Mouse (Mus musculus): ENCODE data around the gene Pelo. TPM values are rescaled to one million over a fixed set of nuclear protein-coding genes. Genes with fewer than 3 reads are reported as not detected.

Gene Pelo
- total RNA-seq, 1 experiment from 2014 or later: 3.8 TPM

DNA sequence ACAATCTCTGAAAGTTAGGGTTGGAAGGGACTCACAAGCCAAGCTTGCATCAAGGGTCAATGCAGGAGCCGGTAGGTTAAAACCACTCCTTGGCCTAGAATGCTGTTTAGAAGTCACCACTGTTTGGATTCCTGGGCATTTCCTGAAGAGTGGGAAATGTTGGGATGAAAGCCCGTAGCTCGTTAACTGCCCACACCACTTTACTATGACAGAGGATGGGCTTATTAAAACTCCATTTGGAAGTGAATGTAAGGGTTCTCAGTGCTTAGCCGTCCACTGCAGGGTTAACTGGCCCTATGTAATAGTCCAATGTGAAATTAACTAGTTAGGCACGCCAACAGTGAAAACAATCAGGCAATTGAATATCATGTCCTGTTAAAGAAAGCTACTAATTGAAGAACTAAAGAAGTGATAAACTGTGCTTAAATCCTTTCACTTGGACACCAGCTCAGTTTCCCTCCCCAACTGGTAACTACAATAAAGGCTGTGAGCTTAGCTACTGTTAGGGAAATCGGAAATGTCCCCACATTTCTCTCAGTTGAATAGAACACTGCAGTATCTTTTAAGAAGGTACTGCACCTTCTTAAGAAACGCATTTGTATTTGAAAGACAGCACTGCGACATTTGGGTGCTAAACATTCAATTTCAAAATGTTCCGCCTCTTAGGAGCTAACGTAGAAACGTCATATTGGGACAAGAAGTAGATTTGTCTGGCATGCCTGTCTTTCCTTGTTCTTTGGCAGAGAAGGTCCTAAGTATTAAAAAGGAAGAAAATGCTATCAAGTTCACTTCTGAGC is 10.6 kb upstream of the Pelo start:
- ATAC-seq (ENCODE audit: extremely low read depth, insufficient number of reproducible peaks, low FRiP score, poor library complexity, severe bottlenecking): no peak

GRCm38 (mm10) chr13:115099381-115099780 is 9.4 kb upstream of the Pelo start:
- no peak for ATAC-seq (ENCODE audit: extremely low read depth, insufficient number of reproducible peaks, low FRiP score, poor library complexity, severe bottlenecking)

DNA sequence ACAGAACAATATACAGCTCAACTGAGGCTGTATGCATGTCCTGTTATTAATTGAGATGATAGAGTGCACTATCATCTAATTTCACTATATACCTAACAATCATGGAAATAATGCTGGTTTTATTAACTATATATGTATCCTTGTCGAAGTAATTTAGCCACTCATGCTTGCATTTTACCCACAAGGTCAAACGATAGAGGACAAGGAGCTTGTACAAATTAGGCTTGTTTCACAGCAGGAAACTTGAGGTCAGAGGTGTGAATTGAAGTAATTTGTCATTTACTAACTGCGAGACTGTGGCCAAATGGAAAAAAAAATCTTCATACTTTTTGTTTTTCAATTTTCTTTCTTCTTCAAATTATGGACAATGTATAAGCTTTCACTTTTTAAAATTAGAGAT is 8.2 kb upstream of the Pelo start:
- no peak for ATAC-seq (ENCODE audit: extremely low read depth, insufficient number of reproducible peaks, low FRiP score, poor library complexity, severe bottlenecking)

DNA sequence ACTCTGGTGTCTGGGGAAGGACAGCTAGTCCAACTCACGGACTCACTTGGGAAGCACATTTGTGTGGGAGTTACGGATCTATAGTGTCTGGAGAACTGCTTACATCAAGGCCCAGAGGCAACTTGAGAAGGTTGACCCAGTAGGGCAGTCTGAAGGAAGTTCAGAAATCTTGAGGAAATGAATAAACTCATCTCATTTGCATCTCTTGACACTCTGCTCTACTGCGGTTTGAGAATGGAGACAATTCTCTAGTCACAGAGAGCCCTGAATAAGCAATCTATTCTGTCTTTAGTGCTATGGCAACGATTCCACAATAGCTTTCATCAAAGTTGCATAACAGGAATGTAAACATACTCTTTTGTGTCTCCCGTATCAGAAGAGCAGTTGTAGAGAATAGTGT is 7.0 kb upstream of the Pelo start:
- ATAC-seq (ENCODE audit: extremely low read depth, insufficient number of reproducible peaks, low FRiP score, poor library complexity, severe bottlenecking): 0 out of 2 replicates have a peak, but pooled peaks have one; percentile 23

DNA sequence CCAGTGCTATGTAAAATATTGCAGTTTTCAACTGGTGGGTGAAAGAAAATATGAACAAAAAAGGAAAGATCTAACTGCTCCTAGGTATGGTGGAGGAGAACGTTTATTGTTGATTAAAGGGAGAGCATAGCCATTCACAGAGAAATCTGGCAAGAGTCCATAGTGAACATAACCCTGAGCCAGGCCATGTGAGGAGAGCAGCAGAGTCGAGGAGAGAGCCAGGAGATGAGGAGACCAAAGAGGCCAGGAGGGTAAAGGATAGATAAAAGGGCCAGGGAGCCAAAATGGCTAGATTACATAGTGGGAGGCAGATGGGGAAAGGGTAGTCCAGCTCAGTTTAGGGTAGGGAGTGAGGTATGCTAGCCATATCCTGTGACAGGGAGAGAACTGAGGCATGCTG is 6.2 kb upstream of the Pelo start:
- ATAC-seq (ENCODE audit: extremely low read depth, insufficient number of reproducible peaks, low FRiP score, poor library complexity, severe bottlenecking): no peak

DNA sequence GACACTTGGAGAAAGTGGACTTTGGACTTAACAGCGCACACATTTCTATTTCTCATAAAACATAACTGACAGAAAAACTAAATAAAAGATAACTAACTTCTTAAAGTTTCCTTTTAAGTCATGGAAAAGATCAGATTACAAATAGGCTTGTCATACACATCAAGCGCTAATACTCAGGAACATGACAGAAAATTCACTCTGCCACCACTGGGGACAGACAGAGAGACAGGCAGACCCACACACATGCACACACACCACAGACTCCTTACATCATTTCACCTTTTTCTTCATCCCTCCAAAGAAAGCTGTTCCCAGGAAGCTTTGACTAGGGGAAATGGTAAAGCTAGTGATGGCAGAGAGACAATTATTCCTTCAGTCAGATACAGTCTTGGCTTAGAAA is 5.4 kb upstream of the Pelo start:
- ATAC-seq (ENCODE audit: extremely low read depth, insufficient number of reproducible peaks, low FRiP score, poor library complexity, severe bottlenecking): no peak

DNA sequence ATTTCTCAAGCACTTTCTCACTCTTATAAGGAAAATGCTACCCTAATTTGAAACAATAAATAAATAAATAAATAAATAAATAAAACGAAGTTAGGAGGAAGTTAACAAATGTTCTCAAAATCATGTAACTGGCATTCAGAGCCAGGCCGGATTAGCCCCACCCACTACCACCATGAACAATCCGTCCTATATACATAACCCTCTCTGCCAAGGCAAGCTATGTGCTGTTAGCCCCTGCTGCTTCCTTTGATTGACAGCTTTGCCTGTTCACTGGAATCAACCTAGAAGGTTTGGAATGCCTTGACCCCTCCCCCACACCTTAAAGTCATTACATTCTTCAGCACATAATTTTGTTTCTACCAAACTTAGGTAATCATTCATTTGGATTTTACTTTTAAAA is 1.5 kb upstream of the Pelo start:
- no peak for ATAC-seq (ENCODE audit: extremely low read depth, insufficient number of reproducible peaks, low FRiP score, poor library complexity, severe bottlenecking)

- no peak for ATAC-seq (ENCODE audit: extremely low read depth, insufficient number of reproducible peaks, low FRiP score, poor library complexity, severe bottlenecking)
Measured at GRCm38 (mm10) chr13:115090977-115091445, 1.0 kb upstream of the Pelo start.

GRCm38 (mm10) chr13:115089395-115090025 is 476 bp downstream of the Pelo start:
- peak; percentile 5; the same call in 1 of the 2 replicates for ATAC-seq (ENCODE audit: extremely low read depth, insufficient number of reproducible peaks, low FRiP score, poor library complexity, severe bottlenecking)

DNA sequence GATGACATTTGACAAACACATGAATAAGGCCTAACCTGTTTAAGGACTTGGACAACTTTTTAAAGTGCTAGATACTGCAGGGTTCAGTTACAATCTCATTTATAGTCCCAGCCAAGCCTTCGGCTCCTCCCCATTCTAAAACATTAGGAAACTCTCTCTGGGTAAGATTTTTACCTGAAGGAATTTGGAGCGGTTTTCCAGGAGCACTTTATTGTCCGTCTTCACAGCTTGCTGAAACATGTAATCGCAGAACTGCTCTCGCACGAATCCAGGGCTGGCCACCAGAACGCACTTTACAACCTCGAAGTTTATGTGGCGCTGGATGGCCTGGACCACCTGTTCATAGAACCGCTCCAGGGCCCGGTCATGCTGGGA is 979 bp downstream of the Pelo start:
- no peak for ATAC-seq (ENCODE audit: extremely low read depth, insufficient number of reproducible peaks, low FRiP score, poor library complexity, severe bottlenecking)

DNA sequence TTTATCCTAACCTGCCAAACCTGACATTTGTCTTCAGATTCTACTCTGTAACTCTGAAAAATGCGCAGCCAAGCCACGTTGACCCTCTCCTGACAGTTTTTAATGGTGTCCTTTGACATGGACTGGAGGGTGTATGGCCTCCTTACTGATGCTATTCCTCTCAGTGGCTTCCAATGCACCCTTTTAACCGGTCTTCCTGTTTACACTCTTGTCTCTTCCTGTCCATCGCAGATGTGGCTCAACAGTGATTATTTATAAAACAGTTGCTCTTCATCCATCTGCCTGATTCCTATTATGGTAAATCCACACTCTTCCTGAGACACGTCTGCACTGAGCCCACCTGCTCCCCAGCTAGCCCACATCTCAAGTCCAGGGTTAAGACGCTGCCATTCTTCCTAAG is 4.0 kb downstream of the Pelo start:
- no peak for ATAC-seq (ENCODE audit: extremely low read depth, insufficient number of reproducible peaks, low FRiP score, poor library complexity, severe bottlenecking)

- no peak for ATAC-seq (ENCODE audit: extremely low read depth, insufficient number of reproducible peaks, low FRiP score, poor library complexity, severe bottlenecking)
Measured at GRCm38 (mm10) chr13:115082339-115082738, 7.6 kb downstream of the Pelo start.

GRCm38 (mm10) chr13:115079996-115080585 is 9.9 kb downstream of the Pelo start:
- no peak for ATAC-seq (ENCODE audit: extremely low read depth, insufficient number of reproducible peaks, low FRiP score, poor library complexity, severe bottlenecking)

DNA sequence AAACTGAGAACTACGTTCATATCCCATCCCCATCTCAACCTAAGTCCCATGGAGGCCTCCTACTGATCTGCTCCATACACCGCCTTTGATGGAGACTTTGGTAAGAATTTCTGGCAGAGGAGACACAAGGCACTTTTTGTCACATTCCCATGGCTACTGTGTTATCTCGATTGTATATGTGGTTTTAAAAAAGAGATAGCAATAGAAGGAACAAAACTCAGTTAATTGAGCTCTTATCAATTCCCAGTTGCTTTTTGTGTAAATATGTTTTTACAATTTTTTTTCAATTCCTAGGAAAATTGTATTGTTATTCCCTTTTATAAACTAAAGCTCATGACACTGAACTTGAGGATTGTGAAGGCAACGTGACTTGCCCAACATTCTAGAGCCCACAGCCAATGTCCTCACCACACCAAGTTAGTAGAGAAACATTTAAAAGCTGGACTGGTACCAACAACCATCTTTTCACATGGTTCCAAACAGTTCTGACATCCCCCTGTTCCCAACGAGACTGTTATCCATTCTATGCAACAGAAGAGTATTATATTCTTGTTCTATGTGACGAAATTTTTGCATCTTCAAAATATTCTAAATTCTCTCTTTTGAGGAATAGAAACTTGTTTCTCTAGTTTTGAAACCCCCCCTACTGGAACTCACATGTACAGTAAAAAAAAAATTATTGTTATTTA is 10.8 kb downstream of the Pelo start:
- no peak for ATAC-seq (ENCODE audit: extremely low read depth, insufficient number of reproducible peaks, low FRiP score, poor library complexity, severe bottlenecking)

- no peak for ATAC-seq (ENCODE audit: extremely low read depth, insufficient number of reproducible peaks, low FRiP score, poor library complexity, severe bottlenecking)
Measured at GRCm38 (mm10) chr13:115077346-115078134, 12.4 kb downstream of the Pelo start.

GRCm38 (mm10) chr13:115072386-115072785 is 17.6 kb downstream of the Pelo start:
- no peak for ATAC-seq (ENCODE audit: extremely low read depth, insufficient number of reproducible peaks, low FRiP score, poor library complexity, severe bottlenecking)

GRCm38 (mm10) chr13:115071431-115071830 is 18.6 kb downstream of the Pelo start:
- ATAC-seq (ENCODE audit: extremely low read depth, insufficient number of reproducible peaks, low FRiP score, poor library complexity, severe bottlenecking): no peak

- ATAC-seq (ENCODE audit: extremely low read depth, insufficient number of reproducible peaks, low FRiP score, poor library complexity, severe bottlenecking): no peak
Measured at GRCm38 (mm10) chr13:115067968-115068330, 22.0 kb downstream of the Pelo start.
